Mouse (Mus musculus) hindbrain, embryonic 15.5 days (tissue): ENCODE results near the gene Gc. TPM values are rescaled to one million over a fixed set of nuclear protein-coding genes. Genes with fewer than 3 reads are reported as not detected.

Source experiments
- polyA plus RNA-seq: library from polyadenylated mRNA; unstranded; fragments of >200 nt; fragmentation: Nextera tagmentation; extraction: Ambion mirVana; gene quantifications from 2 replicates; pipeline ENCODE4 v1.2.1, GENCODE M21; 2015

Gc gene
- polyA plus RNA-seq, 1 experiment from 2014 or later: 0.14 TPM

Other genes starting within 250 kb of the Gc start
- 0.25 TPM in 1 of 2 replicates, not detected in the other for gene Npffr2, start 69.5 kb upstream of the Gc start, polyA plus RNA-seq